Mouse (Mus musculus) kidney, adult 2 months (tissue): ENCODE measurements at regions not wholly inside any gene's neighbourhood (a gene's known extent, or its start where the extent isn't known, plus 50 kb on each side); places are given as distances from the start of the nearest gene placed in this dataset.

Experiments
- CTCF ChIP-seq: fragments of 200-500 bp; conservative IDR thresholded peaks from 2 replicates; pipeline ENCODE4 v1.5.1; 2011; ENCODE audit warnings: low read depth, mild to moderate bottlenecking, control low read depth, low read length, moderate library complexity, mixed read lengths; ENCODE audit not compliant: insufficient read depth, insufficient read length
- POLR2A ChIP-seq: fragments of 200-500 bp; IDR thresholded peaks from one replicate; pipeline ENCODE4 v1.6.1; 2011; ENCODE audit warnings: low read depth, low read length, control low read depth

DNA sequence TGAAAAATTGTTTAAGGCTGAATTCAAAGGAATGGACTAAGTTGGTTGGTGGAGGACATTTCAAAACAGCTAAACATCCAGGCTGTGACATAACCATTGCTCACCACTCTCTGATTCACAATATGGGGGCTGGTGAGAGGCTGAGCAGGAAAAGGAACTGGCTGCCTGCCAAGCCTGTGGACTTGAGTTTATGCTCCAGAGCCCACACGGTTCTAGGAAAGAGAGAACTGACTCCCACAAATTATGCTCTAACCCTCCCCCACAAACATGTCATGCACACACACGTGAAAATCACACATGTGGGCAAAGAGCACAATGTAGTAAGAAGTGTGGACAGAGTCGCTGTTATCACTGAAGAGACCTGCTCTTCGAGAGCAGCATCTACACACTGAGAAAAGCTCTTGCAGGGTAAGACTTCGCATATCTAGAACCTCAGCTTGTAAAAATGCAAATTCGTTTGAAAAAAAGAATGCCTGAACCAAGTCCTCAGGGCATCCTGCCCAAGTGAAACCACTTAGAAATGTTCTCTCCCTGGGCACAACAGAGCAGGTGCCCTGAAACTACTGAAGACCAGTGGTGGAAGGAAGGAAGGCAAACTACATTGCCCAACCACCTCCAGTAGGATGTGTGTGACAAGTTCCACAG, 118.9 kb upstream of the Qrfpr start:
- TF ChIP-seq POLR2A: no peak
- no peak for TF ChIP-seq CTCF
